Mouse (Mus musculus): ENCODE data around the gene Tulp2.
"Not testable (repeated sequence)": the region's sequence is repeated elsewhere in the genome, so short reads cannot be mapped to it uniquely, and the experiment has no call there.

Tulp2 gene

GRCm38 (mm10) chr7:45459564-45460140 is 22.0 kb upstream of the Tulp2 start, which contains the start of gene Ftl1:
TSS of gene Ftl1 (minus strand) at chr7:45459884.
- DNase-seq (ENCODE audit: low read depth, low spot score): peak; percentile 92

DNA sequence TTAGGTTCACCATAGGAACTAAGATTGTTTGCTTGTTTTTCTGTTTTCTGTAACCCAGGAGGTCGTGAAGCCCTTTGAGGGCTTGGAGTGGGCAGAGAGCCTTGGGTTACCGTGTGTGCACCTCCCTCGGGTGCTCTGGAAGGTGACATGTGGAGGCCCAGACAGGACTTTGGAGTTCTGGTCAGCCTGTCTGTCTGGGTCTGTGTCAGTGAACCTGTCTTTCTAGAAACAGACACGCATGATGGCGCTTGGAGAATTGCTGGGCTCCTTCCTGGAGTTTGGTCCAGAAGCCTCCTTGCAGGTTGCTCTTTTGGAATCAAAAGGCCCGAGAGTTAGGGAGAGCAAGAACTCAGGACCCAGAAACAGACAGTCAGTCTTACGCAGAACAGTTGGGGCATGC is 21.3 kb upstream of the Tulp2 start:
- DNase-seq (ENCODE audit: low read depth, low spot score): no peak

- DNase-seq (ENCODE audit: low read depth, low spot score): no peak
These were observed 20.8 kb upstream of the Tulp2 start for GRCm38 (mm10) chr7:45460860-45461314.

DNA sequence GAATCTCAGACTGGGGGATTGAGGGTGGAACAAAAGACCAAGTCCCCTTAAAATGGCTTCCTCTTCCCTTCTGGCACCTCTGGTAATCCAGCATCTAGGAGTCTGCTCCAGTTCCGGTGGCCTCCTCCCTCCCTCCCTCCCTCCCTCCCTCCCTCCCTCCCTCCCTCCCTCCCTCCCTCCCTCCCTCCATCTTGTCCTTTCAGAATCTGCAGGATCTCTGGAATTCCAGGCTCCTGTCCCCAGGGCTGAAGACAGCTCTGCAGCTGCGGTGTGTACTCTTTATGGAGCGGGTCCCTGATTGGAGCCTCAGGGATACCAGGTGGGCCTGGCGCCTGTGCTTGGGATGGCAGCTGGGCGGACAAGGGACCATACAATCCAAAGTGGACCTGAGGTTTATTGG is 20.4 kb upstream of the Tulp2 start:
- DNase-seq (ENCODE audit: low read depth, low spot score): no peak

- DNase-seq (ENCODE audit: low read depth, low spot score): no peak
These were observed 19.9 kb upstream of the Tulp2 start for GRCm38 (mm10) chr7:45461781-45462180.

- DNase-seq (ENCODE audit: low read depth, low spot score): no peak
These were observed 19.4 kb upstream of the Tulp2 start for GRCm38 (mm10) chr7:45462325-45462724.

- not testable (repeated sequence) for DNase-seq (ENCODE audit: low read depth, low spot score)
These were observed 18.8 kb upstream of the Tulp2 start for GRCm38 (mm10) chr7:45462868-45463267.

DNA sequence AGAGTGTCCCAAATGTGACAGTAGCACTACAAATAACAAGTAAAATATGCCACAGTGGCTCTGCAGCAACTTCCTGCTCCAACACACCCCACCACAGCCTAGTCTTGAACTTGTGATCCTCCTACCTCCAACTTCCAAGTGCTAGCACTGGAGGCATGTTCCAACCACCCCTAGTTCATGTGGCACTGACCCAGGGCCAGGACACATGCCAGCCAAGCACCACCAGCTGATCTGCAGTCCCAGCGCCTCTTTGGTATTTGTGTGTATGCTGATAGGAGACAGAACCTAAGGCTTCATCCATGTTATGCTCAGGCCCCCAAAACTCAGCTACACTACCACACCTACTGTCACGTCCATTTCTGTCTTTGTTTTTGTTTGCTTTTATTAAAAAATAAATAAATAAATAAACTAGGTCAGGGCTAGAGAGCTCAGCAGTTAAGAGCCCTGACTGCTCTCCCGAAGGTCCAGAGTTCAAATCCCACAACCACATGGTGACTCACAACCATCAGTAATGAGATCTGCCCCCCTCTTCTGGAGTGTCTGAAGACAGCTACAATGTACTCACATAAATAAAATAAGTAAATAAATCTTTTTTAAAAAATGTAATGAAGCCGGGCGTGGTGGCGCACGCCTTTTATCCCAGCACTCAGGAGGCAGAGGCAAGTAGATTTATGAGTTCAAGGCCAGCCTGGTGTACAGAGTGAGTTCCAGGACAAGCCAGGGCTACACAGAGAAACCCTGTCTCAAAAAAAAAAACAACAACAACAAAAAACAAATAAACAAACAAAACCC is 17.5 kb upstream of the Tulp2 start:
- no peak for DNase-seq (ENCODE audit: low read depth, low spot score)

- DNase-seq (ENCODE audit: low read depth, low spot score): no peak
These were observed 16.6 kb upstream of the Tulp2 start for GRCm38 (mm10) chr7:45465112-45465511.

- no peak for DNase-seq (ENCODE audit: low read depth, low spot score)
These were observed 16.1 kb upstream of the Tulp2 start for GRCm38 (mm10) chr7:45465549-45465948.

DNA sequence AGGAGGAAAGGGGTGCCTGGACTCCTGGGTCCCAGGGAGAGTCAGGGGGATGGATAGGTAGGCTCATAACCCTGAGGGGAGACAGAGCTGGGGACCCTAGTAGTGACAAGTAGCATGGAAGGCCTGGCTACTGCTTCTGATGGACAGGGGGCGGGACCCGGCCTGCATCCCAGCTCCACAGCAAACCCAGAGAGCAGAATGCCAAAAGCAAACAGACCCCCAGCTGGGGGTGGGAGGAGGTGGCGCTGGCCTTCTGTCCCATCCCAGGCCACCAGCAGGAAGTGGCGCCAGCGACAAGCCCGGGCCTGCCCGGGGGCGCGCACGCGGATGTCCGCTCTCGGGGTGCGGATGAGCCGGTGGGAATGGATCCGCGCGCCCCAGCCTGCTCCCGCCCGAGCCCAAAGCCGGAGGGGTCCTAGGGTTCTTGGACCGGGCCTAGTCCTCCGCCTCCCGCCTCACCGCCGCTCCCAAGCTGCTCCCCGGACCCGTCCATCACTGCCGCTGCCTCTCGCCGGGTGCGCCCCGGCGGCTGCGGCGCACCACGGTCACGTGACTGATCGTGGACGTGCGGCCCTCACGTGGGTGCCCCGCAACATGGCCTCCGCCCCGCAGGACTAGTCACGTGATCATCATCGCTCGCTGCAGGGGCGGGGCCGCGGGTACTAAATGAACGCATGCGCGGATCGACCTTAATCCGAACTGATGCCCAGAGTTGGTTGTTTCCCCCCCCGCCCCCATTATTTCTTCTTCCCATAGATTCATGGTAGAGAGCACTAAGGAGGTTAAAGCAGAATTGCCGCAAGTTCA is 15.2 kb upstream of the Tulp2 start, which contains the start of gene Bax:
TSS of gene Bax (minus strand) at position 616 of the 807 bp plus-strand sequence.
- peak; percentile 82 for DNase-seq (ENCODE audit: low read depth, low spot score)

GRCm38 (mm10) chr7:45467090-45467670 is 14.5 kb upstream of the Tulp2 start:
- DNase-seq (ENCODE audit: low read depth, low spot score): no peak

- DNase-seq (ENCODE audit: low read depth, low spot score): no peak
These were observed 10.8 kb upstream of the Tulp2 start for GRCm38 (mm10) chr7:45470869-45471268.

DNA sequence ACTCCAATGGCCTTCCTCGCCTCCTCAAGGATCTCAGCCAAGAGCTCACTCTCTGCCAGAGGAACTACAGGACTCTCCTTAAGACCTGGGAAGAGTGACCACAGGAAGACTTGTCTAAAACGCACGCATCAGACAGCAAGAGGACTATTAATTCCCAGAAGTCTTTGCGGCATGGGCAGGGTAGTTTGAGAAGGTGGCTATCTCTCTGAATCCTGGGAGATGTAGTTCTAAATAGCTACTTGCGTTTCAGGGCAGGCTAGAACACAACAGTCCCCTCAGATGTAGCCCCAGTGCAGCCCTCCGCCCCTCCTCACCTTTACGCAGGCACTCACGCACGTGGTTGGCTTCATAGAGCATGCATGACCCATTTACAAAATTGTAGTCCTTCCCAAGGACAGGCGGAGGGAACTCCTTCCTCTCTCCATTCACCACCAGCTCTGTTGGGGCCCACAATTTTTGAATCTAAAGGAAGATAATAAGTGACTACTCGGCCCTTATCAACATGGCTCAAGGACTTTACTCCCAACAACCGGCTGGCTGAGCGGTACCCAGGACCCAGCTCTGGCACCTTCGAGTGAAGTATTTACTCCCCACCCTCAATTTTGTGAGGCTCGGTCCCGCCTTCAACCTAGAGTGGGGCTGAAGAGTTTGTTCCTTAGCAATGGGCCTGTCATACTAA is 6.2 kb upstream of the Tulp2 start:
- no peak for DNase-seq (ENCODE audit: low read depth, low spot score)

DNA sequence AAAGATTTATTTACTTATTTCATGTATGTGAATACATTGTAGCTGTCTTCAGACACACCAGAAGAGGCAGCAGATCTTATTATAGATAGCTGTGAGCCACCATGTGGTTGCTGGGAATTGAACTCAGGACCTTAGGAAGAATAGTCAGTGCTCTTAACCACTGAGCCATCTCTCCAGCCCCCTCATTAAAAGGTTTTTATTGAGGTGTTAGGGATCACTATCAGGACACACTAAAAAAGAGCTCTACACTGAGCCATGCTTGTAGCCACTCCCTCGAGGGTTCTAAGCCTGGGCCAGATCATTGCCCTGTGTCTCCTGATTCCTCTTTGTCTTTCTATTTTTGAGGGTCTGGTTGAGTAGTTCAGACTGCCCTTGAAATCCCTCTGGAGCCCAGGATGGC is 5.2 kb upstream of the Tulp2 start:
- DNase-seq (ENCODE audit: low read depth, low spot score): no peak

DNA sequence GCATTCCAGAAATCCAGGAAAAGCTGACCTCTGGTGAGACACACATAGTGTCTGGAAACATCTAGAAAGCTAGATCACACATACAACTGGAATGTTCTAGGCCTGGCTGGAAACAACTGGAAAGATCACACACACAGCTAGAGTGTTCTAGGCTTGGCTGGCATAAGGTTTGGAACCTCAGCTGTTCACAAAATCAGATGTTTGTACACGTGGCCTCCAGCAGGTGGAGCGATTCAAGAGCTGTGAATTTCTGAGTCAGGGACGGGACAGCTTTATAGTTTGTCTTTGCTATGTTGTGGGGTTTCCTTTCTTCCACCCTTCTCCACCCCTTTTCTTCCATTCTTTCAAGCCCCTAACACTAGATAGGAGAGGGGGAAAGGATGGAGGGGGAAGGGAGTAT is 4.7 kb upstream of the Tulp2 start:
- DNase-seq (ENCODE audit: low read depth, low spot score): no peak

DNA sequence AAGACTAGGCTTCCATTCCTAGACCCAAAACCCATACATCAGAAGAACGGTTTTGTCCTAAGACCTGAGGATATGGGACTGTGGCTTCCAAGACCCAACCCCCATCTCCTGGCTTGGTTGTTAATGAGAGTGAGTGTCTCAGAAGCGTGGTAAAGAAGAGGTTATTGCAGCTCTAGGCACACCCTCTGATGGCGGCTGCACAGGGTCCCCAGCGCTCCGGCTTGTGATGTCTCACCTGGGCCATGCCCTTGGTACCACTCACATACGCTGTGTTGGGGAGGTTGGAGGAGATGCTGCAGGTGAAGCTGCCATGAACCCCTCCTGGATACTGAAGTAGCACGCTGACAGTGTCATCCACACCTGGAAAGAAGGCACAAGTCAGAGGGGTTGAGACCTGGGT is 2.9 kb upstream of the Tulp2 start:
- DNase-seq (ENCODE audit: low read depth, low spot score): no peak

DNA sequence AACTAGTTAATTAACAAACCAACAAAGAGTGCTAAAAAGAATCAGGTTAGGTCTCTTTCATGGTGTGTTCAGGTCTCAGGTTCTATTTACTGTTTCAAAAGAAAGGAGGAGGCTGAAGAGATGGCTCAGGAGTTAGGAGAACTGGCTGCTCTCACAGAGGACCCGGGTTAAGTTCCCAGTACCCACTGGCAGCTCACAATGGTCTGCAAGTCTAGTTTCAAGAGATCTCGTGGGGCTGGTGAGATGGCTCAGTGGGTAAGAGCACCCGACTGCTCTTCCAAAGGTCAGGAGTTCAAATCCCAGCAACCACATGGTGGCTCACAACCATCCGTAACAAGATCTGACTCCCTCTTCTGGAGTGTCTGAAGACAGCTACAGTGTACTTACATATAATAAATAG is 1.4 kb upstream of the Tulp2 start:
- not testable (repeated sequence) for DNase-seq (ENCODE audit: low read depth, low spot score)

- DNase-seq (ENCODE audit: low read depth, low spot score): no peak
These were observed 489 bp downstream of the Tulp2 start for GRCm38 (mm10) chr7:45482166-45482565.

DNA sequence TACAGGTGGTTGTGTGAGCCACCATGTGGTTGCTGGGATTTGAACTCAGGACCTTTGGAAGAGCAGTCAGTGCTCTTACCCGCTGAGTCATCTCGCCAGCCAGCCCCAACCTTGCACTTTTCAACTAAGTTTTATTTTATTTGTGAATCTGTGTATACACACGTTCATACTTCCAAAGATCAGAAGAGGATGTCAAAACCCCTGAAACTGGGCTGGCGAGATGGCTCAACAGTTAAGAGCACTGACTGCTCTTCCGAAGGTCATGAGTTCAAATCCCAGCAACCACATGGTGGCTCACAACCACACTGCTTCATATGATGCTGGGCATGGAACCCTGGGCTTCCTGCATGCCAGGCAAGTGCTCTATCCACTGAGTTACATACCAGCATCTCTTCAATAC is 3.3 kb downstream of the Tulp2 start:
- DNase-seq (ENCODE audit: low read depth, low spot score): not testable (repeated sequence)

DNA sequence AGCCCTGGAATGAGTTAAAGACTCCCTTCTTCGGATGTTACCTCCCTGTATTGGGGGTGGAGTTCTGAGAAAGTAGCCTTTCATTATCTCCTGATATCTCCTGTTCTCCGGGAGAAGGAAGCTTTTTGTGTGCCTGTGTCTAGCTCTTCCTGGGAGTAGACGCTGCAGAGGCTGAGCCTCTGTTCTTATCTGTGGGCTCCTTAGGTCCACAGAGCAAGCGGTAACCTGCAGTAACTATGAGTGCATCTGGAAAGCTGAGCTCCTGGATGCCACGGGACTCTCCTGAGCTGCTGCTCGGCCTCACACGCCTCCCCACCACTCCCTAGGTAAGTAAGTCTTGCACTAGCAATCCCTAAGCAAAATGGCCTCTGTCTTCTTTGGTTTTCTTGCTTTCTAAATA is 4.5 kb downstream of the Tulp2 start:
- DNase-seq (ENCODE audit: low read depth, low spot score): no peak

All from WW6 (cell line).